Mouse (Mus musculus) CH12.LX (cell line): Measurements from ENCODE around the gene Camp. TPM values are rescaled to one million over a fixed set of nuclear protein-coding genes. Genes with fewer than 3 reads are reported as not detected.

ENCODE experiments used
- DNase-seq: peaks from one replicate; pipeline ENCODE4 v3.0.0-alpha.2; 2013; ENCODE audit errors: extremely low read depth
- H3K27ac ChIP-seq: 2 replicates; pipeline ENCODE4 v1.5.1; 2012; ENCODE audit warnings: low read depth, mild to moderate bottlenecking, control low read depth, moderate library complexity; ENCODE audit not compliant: insufficient read depth
- H3K27me3 ChIP-seq: replicated peaks from 2 replicates; pipeline ENCODE3; 2012; ENCODE audit warnings: inconsistent platforms
- H3K36me3 ChIP-seq, 2 experiments: replicated peaks in 1 of 2; 2 replicates each; pipeline versions ENCODE3 to v1.6.1; 2012; ENCODE audit warnings: inconsistent platforms in 1 of 2, low read length in 1 of 2, mild to moderate bottlenecking in 1 of 2, mixed read lengths in 1 of 2, moderate library complexity in 1 of 2; ENCODE audit not compliant: control insufficient read depth in 1 of 2, insufficient read depth in 1 of 2
- H3K4me1 ChIP-seq, 2 experiments: 2 replicates each; pipeline ENCODE4 v1.6.1; 2012; ENCODE audit warnings: inconsistent platforms in 1 of 2, moderate library complexity in 1 of 2; ENCODE audit not compliant: insufficient read depth in 2 of 2, control insufficient read depth in 1 of 2
- H3K4me2 ChIP-seq: 2 replicates; pipeline ENCODE4 v1.6.1; 2012; ENCODE audit warnings: low read depth, mild to moderate bottlenecking, control low read depth; ENCODE audit not compliant: poor library complexity, insufficient read depth, severe bottlenecking
- H3K4me3 ChIP-seq, 3 experiments: fragments of 150-350 bp in 1 of 3; sonication (generic) in 1 of 3; replicated peaks in 1 of 3; 2 replicates each; pipeline versions ENCODE3 to v1.5.1; 2011 to 2012; ENCODE audit warnings: low read depth in 2 of 3, low read length in 2 of 3, mild to moderate bottlenecking in 2 of 3, moderate library complexity in 2 of 3, control low read depth in 1 of 3, improper control_type of control experiment in 1 of 3, inconsistent platforms in 1 of 3, mixed read lengths in 1 of 3; ENCODE audit not compliant: poor library complexity in 1 of 3
- H3K79me2 ChIP-seq: replicated peaks from 2 replicates; pipeline ENCODE4 v1.6.1; 2012; ENCODE audit warnings: mild to moderate bottlenecking, moderate library complexity; ENCODE audit not compliant: control insufficient read depth, poor library complexity, insufficient read depth, severe bottlenecking; ENCODE audit errors: extremely low read depth
- H3K9ac ChIP-seq: 2 replicates; pipeline ENCODE4 v1.6.1; 2012; ENCODE audit warnings: low read depth, mild to moderate bottlenecking, control low read depth, moderate library complexity; ENCODE audit not compliant: insufficient read depth
- H3K9me3 ChIP-seq: replicated peaks from 2 replicates; pipeline ENCODE3; 2012; ENCODE audit warnings: low read length, inconsistent platforms, mixed read lengths
- BHLHE40 ChIP-seq: IDR thresholded peaks from 2 replicates; pipeline ENCODE4 v1.6.1; 2011; ENCODE audit warnings: mild to moderate bottlenecking, low read depth, low read length, improper control_type of control experiment
- CHD1 ChIP-seq: IDR thresholded peaks from 2 replicates; pipeline ENCODE4 v1.6.1; 2012; ENCODE audit warnings: low read depth, low read length, improper control_type of control experiment, inconsistent platforms
- CHD2 ChIP-seq: IDR thresholded peaks from 2 replicates; pipeline ENCODE4 v1.6.1; 2011; ENCODE audit warnings: low read length, improper control_type of control experiment
- CTCF ChIP-seq, 2 experiments: IDR thresholded peaks in 1 of 2; conservative IDR thresholded peaks in 1 of 2; 2 replicates each; pipeline ENCODE4 v1.5.1; 2011 to 2012; ENCODE audit warnings: low read depth in 2 of 2, low read length in 2 of 2, improper control_type of control experiment in 1 of 2, inconsistent platforms in 1 of 2, mild to moderate bottlenecking in 1 of 2, moderate library complexity in 1 of 2
- E2F4 ChIP-seq: IDR thresholded peaks from 2 replicates; pipeline ENCODE4 v1.6.1; 2011; ENCODE audit warnings: low read depth, low read length, improper control_type of control experiment; ENCODE audit not compliant: insufficient replicate concordance
- ELF1 ChIP-seq: IDR thresholded peaks from 2 replicates; pipeline ENCODE4 v1.6.1; 2014; ENCODE audit warnings: low read depth, mild to moderate bottlenecking, inconsistent platforms, low read length, improper control_type of control experiment
- HCFC1 ChIP-seq: IDR thresholded peaks from 2 replicates; pipeline ENCODE4 v1.6.1; 2012; ENCODE audit warnings: low read depth, mild to moderate bottlenecking, inconsistent platforms, low read length, improper control_type of control experiment
- MEF2A ChIP-seq: IDR thresholded peaks from 2 replicates; pipeline ENCODE4 v1.6.1; 2014; ENCODE audit warnings: low read depth, mild to moderate bottlenecking, inconsistent platforms, low read length, improper control_type of control experiment, borderline replicate concordance
- MXI1 ChIP-seq: IDR thresholded peaks from 2 replicates; pipeline ENCODE4 v1.6.1; 2011; ENCODE audit warnings: mild to moderate bottlenecking, low read depth, low read length, improper control_type of control experiment
- MYC ChIP-seq: IDR thresholded peaks from 2 replicates; pipeline ENCODE4 v1.6.1; 2011; ENCODE audit warnings: low read depth, mild to moderate bottlenecking, improper control_type of control experiment, low read length
- NELFE ChIP-seq: IDR thresholded peaks from 2 replicates; pipeline ENCODE4 v1.6.1; 2011; ENCODE audit warnings: low read depth, low read length, improper control_type of control experiment
- RAD21 ChIP-seq: IDR thresholded peaks from 2 replicates; pipeline ENCODE4 v1.6.1; 2011; ENCODE audit warnings: low read depth, mild to moderate bottlenecking, low read length, improper control_type of control experiment, moderate library complexity
- TCF12 ChIP-seq: IDR thresholded peaks from 2 replicates; pipeline ENCODE4 v1.6.1; 2014; ENCODE audit warnings: low read depth, mild to moderate bottlenecking, inconsistent platforms, low read length, improper control_type of control experiment
- USF1 ChIP-seq: IDR thresholded peaks from 2 replicates; pipeline ENCODE4 v1.6.1; 2014; ENCODE audit warnings: low read depth, mild to moderate bottlenecking, inconsistent platforms, low read length, improper control_type of control experiment
- USF2 ChIP-seq: conservative IDR thresholded peaks from 2 replicates; pipeline ENCODE4 v1.6.1; 2011; ENCODE audit warnings: low read depth, low read length, improper control_type of control experiment
- ZMIZ1 ChIP-seq: IDR thresholded peaks from 2 replicates; pipeline ENCODE4 v1.6.1; 2012; ENCODE audit warnings: low read depth, mild to moderate bottlenecking, inconsistent platforms, low read length, improper control_type of control experiment
- dilution Hi-C: fragments of 300-500 bp; cut with MboI; formaldehyde crosslinking; loops from 2 replicates; pipeline ENCODE4 v1.14.3; 2020; ENCODE audit warnings: low sequenced_read_pairs; ENCODE audit not compliant: extremely low pct_unique_long_range_greater_than_20kb, extremely low pct_ligation_motif_present
- in situ Hi-C: fragments of 300-500 bp; cut with MboI; formaldehyde crosslinking; loops from 3 replicates; pipeline ENCODE4 v1.14.3; 2019; ENCODE audit warnings: low sequenced_read_pairs, low pct_ligation_motif_present, low pct_unique_long_range_greater_than_20kb, mixed read lengths
- polyA plus RNA-seq: library from polyadenylated mRNA; unstranded; fragments of >175 nt; gene quantifications from 2 replicates; pipeline ENCODE4 v1.2.1, GENCODE M21; 2012; ENCODE audit warnings: low read depth; ENCODE audit not compliant: insufficient read length
- total RNA-seq, 2 experiments: library from RNA; depleted of rRNA; stranded (reverse); fragments of 300-350 nt in 1 of 2; fragments of >200 nt in 1 of 2; gene quantifications; 2 replicates each; pipeline ENCODE4 v1.2.3; 2012 to 2014

Gene Camp
- total and polyA plus RNA-seq, 3 experiments = not detected

DNA sequence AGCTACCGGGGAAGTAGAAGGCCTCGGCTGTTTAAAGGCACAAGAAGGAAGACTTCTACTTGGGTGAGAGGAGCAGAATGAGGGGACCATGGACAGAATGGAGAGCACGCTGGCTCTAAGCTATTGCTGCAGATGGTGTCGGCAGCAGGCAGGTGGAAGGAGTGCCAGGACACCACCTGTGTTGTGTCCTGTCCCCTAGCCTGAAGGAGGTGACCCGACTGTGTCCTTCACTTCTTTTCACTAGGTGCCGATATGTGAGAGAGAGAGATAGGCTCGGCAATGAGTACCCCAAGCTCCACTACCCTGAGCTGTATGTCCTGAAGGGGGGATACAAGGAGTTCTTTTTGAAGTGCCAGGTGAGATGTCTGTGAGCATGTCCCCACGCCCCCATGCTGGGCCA lies 42.1 kb upstream of the Camp start:
- Histone ChIP-seq H3K27ac (no peak overlapping the region), H3K9me3 (no peaks in the 10 kb centered on the region), H3K79me2 (no peaks in the 10 kb centered on the region), H3K4me1 (0 out of 4 replicates have a peak, but pooled peaks cover 0 to 3% of the 10 kb centered on the region in 2 experiments), H3K4me3 (no peak overlapping the region), H3K36me3 (peaks cover 74 to 95% of the 10 kb centered on the region in 2 experiments), H3K27me3 (no peaks in the 10 kb centered on the region), H3K4me2 (no peak overlapping the region), H3K9ac (no peak overlapping the region)
- dilution Hi-C loops = no loop called here
- in situ Hi-C loops = loop anchor here (5.0 to 10.0 kb wide), 2 partner anchors 181 to 393 kb away; no protein-coding TSS in a partner anchor
- no peak for TF ChIP-seq RAD21
- no peak for TF ChIP-seq MEF2A
- TF ChIP-seq ZMIZ1 = no peak
- no peak for TF ChIP-seq ELF1
- TF ChIP-seq HCFC1 = no peak
- TF ChIP-seq BHLHE40 = no peak
- no peak for DNase-seq

DNA sequence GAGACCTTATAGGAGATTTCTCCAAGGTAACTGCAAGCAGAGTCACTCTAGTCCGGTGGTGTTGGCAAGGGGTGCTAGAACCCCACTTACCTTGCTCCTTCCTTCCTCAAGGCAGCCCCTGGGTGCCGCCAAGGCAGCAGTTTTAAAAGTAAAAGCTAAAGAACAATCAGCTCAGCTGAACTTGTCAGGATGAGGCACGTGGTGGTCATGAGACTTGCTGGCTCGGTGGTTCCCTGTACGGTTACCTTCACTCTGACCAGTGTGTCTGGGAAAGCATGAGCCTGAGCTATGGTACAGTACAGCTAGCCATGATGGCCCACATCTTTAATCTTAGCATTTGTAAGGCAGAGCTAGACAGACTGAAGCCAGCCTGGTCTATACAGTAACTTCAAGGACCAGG lies 37.9 kb upstream of the Camp start:
- Histone ChIP-seq H3K4me1 (no peaks in the 10 kb centered on the region; a peak in 1 of 4 replicates), H3K9me3 (no peaks in the 10 kb centered on the region), H3K9ac (no peak overlapping the region), H3K4me2 (no peak overlapping the region), H3K4me3 (no peak overlapping the region), H3K27me3 (no peaks in the 10 kb centered on the region), H3K27ac (no peak overlapping the region), H3K36me3 (peaks cover 85 to 99% of the 10 kb centered on the region in 2 experiments), H3K79me2 (no peaks in the 10 kb centered on the region; the same call in 1 of the 2 replicates)
- in situ Hi-C loops = no loop called here
- TF ChIP-seq MYC (no peak), NELFE (no peak), MXI1 (no peak), USF2 (no peak), USF1 (no peak), CHD1 (no peak), CTCF (conservative IDR thresholded peaks at IDR 0.05 in 1 of 2, IDR thresholded peaks at IDR 0.05 in 1 of 2; ENCODE audit: low read depth in 2 of 2, low read length in 2 of 2) (no peak), TCF12 (no peak), HCFC1 (no peak), CHD2 (no peak), E2F4 (no peak)
- DNase-seq = no peak
- dilution Hi-C loops = no loop called here
